Mouse (Mus musculus): ENCODE measurements at regions not wholly inside any gene's neighbourhood (a gene's known extent, or its start where the extent isn't known, plus 50 kb on each side); places are given as distances from the start of the nearest gene placed in this dataset.
"Not testable (repeated sequence)": the region's sequence is repeated elsewhere in the genome, so short reads cannot be mapped to it uniquely, and the experiment has no call there.

- WGBS: 58% methylated on average over 6 of the region's 6 CpGs
- not testable (repeated sequence) for ATAC-seq (ENCODE audit: insufficient read depth)
- peak; percentile 26; the same call in 1 of the 2 replicates for TF ChIP-seq CTCF (IDR thresholded peaks at IDR 0.05; ENCODE audit: low read depth)
These were observed 112.4 kb downstream of the Gm31371 start for GRCm38 (mm10) chr8:20015411-20016081.

DNA sequence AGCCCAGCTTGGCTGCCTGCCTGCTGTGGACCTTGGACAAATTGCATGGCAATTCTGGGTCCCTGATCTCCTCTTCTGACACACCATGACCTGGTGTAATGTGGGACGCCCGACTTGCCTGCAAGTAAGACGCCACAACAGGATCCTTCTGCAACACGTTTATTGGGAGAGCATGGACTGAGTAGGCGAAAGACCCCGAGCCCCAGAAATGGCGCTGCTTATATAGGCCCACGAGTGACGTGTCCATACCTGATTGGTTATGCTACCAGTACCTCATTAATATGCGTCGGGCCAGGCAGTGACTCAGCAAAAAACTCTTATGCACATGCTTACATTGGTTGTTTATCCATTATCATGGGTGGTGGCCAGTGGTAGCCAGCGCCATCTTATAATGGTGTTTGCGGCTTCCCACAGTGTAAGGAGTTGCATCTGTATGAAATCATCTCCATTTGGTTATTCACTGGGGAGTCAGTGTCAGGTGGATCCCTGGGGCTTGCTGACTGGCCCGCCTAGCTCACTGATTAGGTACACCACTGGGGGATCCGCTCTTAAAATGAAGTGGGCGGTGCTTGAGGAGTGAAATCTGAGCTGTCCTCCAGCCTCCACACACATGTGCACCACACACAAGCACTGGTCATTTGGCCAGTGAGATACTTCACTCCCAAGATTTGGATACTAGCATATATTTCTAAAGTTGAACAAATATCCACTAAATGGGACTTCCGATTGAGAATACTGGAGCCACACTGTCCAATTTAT lies 113.1 kb downstream of the Gm31371 start:
- H3K27me3 ChIP-seq (ENCODE audit: insufficient read depth, low read length); H3K27ac ChIP-seq (ENCODE audit: low read depth); H3K9me3 ChIP-seq (ENCODE audit: low read depth, low read length); H3K4me1 ChIP-seq (ENCODE audit: insufficient read depth); H3K4me2 ChIP-seq; H3K36me3 ChIP-seq (ENCODE audit: insufficient read depth); H3K9ac ChIP-seq; ATAC-seq (ENCODE audit: insufficient read depth); H3K4me3 ChIP-seq (ENCODE audit: low read depth, low read length); DNase-seq: not testable (repeated sequence)
- WGBS: 77% methylated on average over 15 of the region's 17 CpGs

More at GRCm38 (mm10) chr8:20015411-20016081, 112.4 kb downstream of the Gm31371 start:
- not testable (repeated sequence) for H3K9ac ChIP-seq; H3K27ac ChIP-seq (ENCODE audit: low read depth); H3K4me1 ChIP-seq (ENCODE audit: insufficient read depth); H3K4me3 ChIP-seq (ENCODE audit: low read depth, low read length); H3K27me3 ChIP-seq (ENCODE audit: insufficient read depth, low read length); H3K9me3 ChIP-seq (ENCODE audit: low read depth, low read length); H3K36me3 ChIP-seq (ENCODE audit: insufficient read depth); H3K4me2 ChIP-seq
- peak; percentile 48 for DNase-seq

GRCm38 (mm10) chr8:20025521-20025920 lies 122.3 kb downstream of the Gm31371 start:
- not testable (repeated sequence) for H3K4me3 ChIP-seq (ENCODE audit: low read depth, low read length); H3K4me1 ChIP-seq (ENCODE audit: insufficient read depth); H3K9ac ChIP-seq; H3K27ac ChIP-seq (ENCODE audit: low read depth); H3K27me3 ChIP-seq (ENCODE audit: insufficient read depth, low read length); H3K9me3 ChIP-seq (ENCODE audit: low read depth, low read length); ATAC-seq (ENCODE audit: insufficient read depth); DNase-seq; H3K4me2 ChIP-seq; H3K36me3 ChIP-seq (ENCODE audit: insufficient read depth)
- WGBS: no CpG with 5 or more reads among the region's 2 CpGs

DNA sequence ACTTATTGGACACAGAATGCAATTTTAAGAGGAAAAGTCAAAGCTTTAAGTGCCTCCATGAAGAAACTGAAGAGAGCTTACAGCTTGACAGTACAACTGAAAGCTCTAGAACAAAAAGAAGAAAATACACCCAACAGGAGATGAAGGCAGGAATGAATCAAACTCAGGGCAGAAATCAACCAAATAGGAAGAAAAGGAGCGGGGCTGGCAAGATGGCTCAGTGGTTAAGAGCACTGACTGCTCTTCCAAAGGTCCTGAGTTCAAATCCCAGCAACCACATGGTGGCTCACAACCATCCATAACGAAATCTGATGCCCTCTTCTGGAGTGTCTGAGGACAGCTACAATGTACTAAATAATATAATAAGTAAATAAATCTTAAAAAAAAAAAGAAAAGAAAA lies 124.8 kb downstream of the Gm31371 start:
- not testable (repeated sequence) for DNase-seq; H3K9ac ChIP-seq; H3K27ac ChIP-seq (ENCODE audit: low read depth); H3K4me3 ChIP-seq (ENCODE audit: low read depth, low read length); ATAC-seq (ENCODE audit: insufficient read depth); H3K27me3 ChIP-seq (ENCODE audit: insufficient read depth, low read length); H3K9me3 ChIP-seq (ENCODE audit: low read depth, low read length); H3K36me3 ChIP-seq (ENCODE audit: insufficient read depth); H3K4me1 ChIP-seq (ENCODE audit: insufficient read depth); H3K4me2 ChIP-seq
- 57% methylated on average over 1 of the region's 2 CpGs for WGBS

- not testable (repeated sequence) for ATAC-seq (ENCODE audit: insufficient read depth); H3K36me3 ChIP-seq (ENCODE audit: insufficient read depth); H3K4me1 ChIP-seq (ENCODE audit: insufficient read depth); H3K9ac ChIP-seq; DNase-seq; H3K9me3 ChIP-seq (ENCODE audit: low read depth, low read length); H3K4me3 ChIP-seq (ENCODE audit: low read depth, low read length); H3K27ac ChIP-seq (ENCODE audit: low read depth); H3K4me2 ChIP-seq; H3K27me3 ChIP-seq (ENCODE audit: insufficient read depth, low read length)
- 64% methylated on average over 2 of the region's 2 CpGs for WGBS
These were observed 126.9 kb downstream of the Gm31371 start for GRCm38 (mm10) chr8:20030131-20030530.

- not testable (repeated sequence) for DNase-seq; H3K27me3 ChIP-seq (ENCODE audit: insufficient read depth, low read length); H3K27ac ChIP-seq (ENCODE audit: low read depth); H3K36me3 ChIP-seq (ENCODE audit: insufficient read depth); H3K4me3 ChIP-seq (ENCODE audit: low read depth, low read length); H3K9ac ChIP-seq; H3K4me1 ChIP-seq (ENCODE audit: insufficient read depth); ATAC-seq (ENCODE audit: insufficient read depth); H3K9me3 ChIP-seq (ENCODE audit: low read depth, low read length); H3K4me2 ChIP-seq
- 65% methylated on average over 2 of the region's 3 CpGs for WGBS
These were observed 154.4 kb downstream of the Gm31371 start for GRCm38 (mm10) chr8:20057626-20058025.

DNA sequence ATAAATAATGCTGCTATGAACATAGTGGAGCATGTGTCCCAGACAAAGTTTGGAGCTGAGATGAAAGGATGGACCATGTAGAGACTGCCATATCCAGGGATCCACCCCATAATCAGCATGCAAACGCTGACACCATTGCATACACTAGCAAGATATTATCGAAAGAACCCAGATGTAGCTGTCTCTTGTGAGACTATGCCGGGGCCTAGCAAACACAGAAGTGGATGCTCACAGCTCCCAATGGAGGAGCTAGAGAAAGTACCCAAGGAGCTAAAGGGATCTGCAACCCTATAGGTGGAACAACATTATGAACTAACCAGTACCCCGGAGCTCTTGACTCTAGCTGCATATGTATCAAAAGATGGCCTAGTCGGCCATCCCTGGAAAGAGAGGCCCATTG lies 194.9 kb downstream of the Gm31371 start:
- not testable (repeated sequence) for H3K9me3 ChIP-seq (ENCODE audit: low read depth, low read length); H3K4me2 ChIP-seq; H3K27me3 ChIP-seq (ENCODE audit: insufficient read depth, low read length); DNase-seq; H3K9ac ChIP-seq; H3K4me3 ChIP-seq (ENCODE audit: low read depth, low read length); H3K4me1 ChIP-seq (ENCODE audit: insufficient read depth); H3K27ac ChIP-seq (ENCODE audit: low read depth); ATAC-seq (ENCODE audit: insufficient read depth); H3K36me3 ChIP-seq (ENCODE audit: insufficient read depth)
- WGBS: 75% methylated on average over 4 of the region's 5 CpGs

GRCm38 (mm10) chr8:20100241-20100640 lies 197.0 kb downstream of the Gm31371 start:
- peak; percentile 0 for DNase-seq
- not testable (repeated sequence) for H3K4me2 ChIP-seq; H3K4me3 ChIP-seq (ENCODE audit: low read depth, low read length); H3K27ac ChIP-seq (ENCODE audit: low read depth); H3K9ac ChIP-seq; H3K4me1 ChIP-seq (ENCODE audit: insufficient read depth); ATAC-seq (ENCODE audit: insufficient read depth); H3K27me3 ChIP-seq (ENCODE audit: insufficient read depth, low read length); H3K9me3 ChIP-seq (ENCODE audit: low read depth, low read length); H3K36me3 ChIP-seq (ENCODE audit: insufficient read depth)
- WGBS: no CpG with 5 or more reads among the region's 1 CpGs

DNA sequence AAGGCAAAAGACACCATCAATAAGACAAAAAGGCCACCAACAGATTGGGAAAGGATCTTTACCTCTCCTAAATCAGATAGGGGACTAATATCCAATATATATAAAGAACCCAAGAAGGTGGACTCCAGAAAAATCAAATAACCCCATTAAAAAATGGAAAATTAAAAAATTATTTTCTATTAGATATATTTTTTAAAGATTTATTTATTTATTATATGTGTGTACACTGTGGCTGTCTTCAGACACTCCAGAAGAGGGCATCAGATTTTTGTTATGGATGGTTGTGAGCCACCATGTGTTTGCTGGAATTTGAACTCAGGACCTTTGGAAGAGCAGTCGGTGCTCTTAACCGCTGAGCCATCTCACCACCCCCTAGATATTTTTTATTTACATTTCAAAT lies 199.2 kb downstream of the Gm31371 start:
- not testable (repeated sequence) for H3K9ac ChIP-seq; H3K27ac ChIP-seq (ENCODE audit: low read depth); H3K4me3 ChIP-seq (ENCODE audit: low read depth, low read length); H3K27me3 ChIP-seq (ENCODE audit: insufficient read depth, low read length); ATAC-seq (ENCODE audit: insufficient read depth); DNase-seq; H3K9me3 ChIP-seq (ENCODE audit: low read depth, low read length); H3K4me1 ChIP-seq (ENCODE audit: insufficient read depth); H3K36me3 ChIP-seq (ENCODE audit: insufficient read depth); H3K4me2 ChIP-seq
- WGBS: no CpG with 5 or more reads among the region's 2 CpGs

GRCm38 (mm10) chr8:20107154-20107553 lies 204.0 kb downstream of the Gm31371 start:
- WGBS: 66% methylated on average over 1 of the region's 2 CpGs
- not testable (repeated sequence) for H3K4me1 ChIP-seq (ENCODE audit: insufficient read depth); H3K9ac ChIP-seq; DNase-seq; H3K27ac ChIP-seq (ENCODE audit: low read depth); H3K27me3 ChIP-seq (ENCODE audit: insufficient read depth, low read length); H3K9me3 ChIP-seq (ENCODE audit: low read depth, low read length); H3K4me3 ChIP-seq (ENCODE audit: low read depth, low read length); H3K4me2 ChIP-seq; ATAC-seq (ENCODE audit: insufficient read depth); H3K36me3 ChIP-seq (ENCODE audit: insufficient read depth)

All from lung, embryonic 14.5 days (tissue).